Comparison of ENCODE assay signal across 9 mouse cellular contexts in genomic region chr14:27071985-27072384, GRCm38 (mm10). TPM values are rescaled to one million over a fixed set of nuclear protein-coding genes. Genes with fewer than 3 reads are reported as not detected.
A peak's percentile ranks its signal among the peaks of the same experiment; 100 is the strongest.
DNase-seq lines count a peak whose midpoint lies in the region; ATAC-seq and TF ChIP-seq lines count a peak whose summit lies in the region.
"Had no signal": no experiment of that assay in that cellular context is flagged by ENCODE, and none has a peak within 500 bp of the region (broad histone marks: within the 10 kb centered on the region; RNA-seq: fewer than 3 reads in every experiment).

No protein-coding gene starts in this region.

- peak; percentile 66; the same call in 1 of the 2 replicates for TF ChIP-seq EP300 in ES-Bruce4 (IDR thresholded peaks at IDR 0.05; ENCODE audit: insufficient read depth, low read depth, low read length)
- TF ChIP-seq EP300 in liver, postnatal 0 days (IDR thresholded peaks at IDR 0.05; ENCODE audit: low read depth), result no peak

- DNase-seq in gastrocnemius, adult 2 months, result peak; percentile 36
- no peak for DNase-seq in gastrocnemius, adult 18-20 months (ENCODE audit: low spot score)
- DNase-seq in liver, postnatal 0 days, result peak; percentile 78
- no peak for DNase-seq in layer of hippocampus, postnatal 25 days (ENCODE audit: extremely low spot score in 1 of 2, low spot score in 1 of 2)
- DNase-seq in frontal cortex, adult 2 months (ENCODE audit: extremely low spot score in 1 of 2, low spot score in 1 of 2), result no peak
- DNase-seq: cerebellum, postnatal 36 days had no signal

- H3K9ac ChIP-seq in ES-Bruce4 (ENCODE audit: low read depth, poor library complexity, severe bottlenecking), result no peak overlapping the region
- H3K9ac ChIP-seq in intestine, postnatal 0 days (ENCODE audit: low read depth, low read length), result no peak overlapping the region
- no peak overlapping the region for H3K9ac ChIP-seq in liver, postnatal 0 days (replicated peaks)
- no peak overlapping the region for H3K9ac ChIP-seq in midbrain, embryonic 16.5 days (ENCODE audit: low read depth, low read length)

- intact Hi-C loops in gastrocnemius, adult 2 months (cut with DNase I), result no loop called here

- peaks cover under 1% of the 10 kb centered on the region; the same call in 1 of the 2 replicates for H3K36me3 ChIP-seq in ES-Bruce4 (ENCODE audit: control insufficient read depth, insufficient read depth, low read length, poor library complexity, severe bottlenecking)
- no peaks in the 10 kb centered on the region for H3K36me3 ChIP-seq in intestine, postnatal 0 days (ENCODE audit: control insufficient read depth, insufficient read depth)
- no peaks in the 10 kb centered on the region for H3K36me3 ChIP-seq in liver, postnatal 0 days (replicated peaks; ENCODE audit: insufficient read depth, low read length)
- no peaks in the 10 kb centered on the region for H3K36me3 ChIP-seq in midbrain, embryonic 16.5 days (ENCODE audit: control insufficient read depth, insufficient read depth, low read length)

- ATAC-seq in intestine, postnatal 0 days, result peak; percentile 87
- ATAC-seq in liver, postnatal 0 days, result peak; percentile 83
- ATAC-seq in midbrain, embryonic 16.5 days, result no peak

- 11% methylated on average over 3 of the region's 3 CpGs for WGBS in intestine, postnatal 0 days
- 10% methylated on average over 3 of the region's 3 CpGs for WGBS in liver, postnatal 0 days (ENCODE audit: insufficient replicate concordance)
- WGBS in midbrain, embryonic 16.5 days, result 31% methylated on average over 3 of the region's 3 CpGs

- no peaks in the 10 kb centered on the region for H3K9me3 ChIP-seq in ES-Bruce4 (replicated peaks; ENCODE audit: control insufficient read depth, insufficient read depth, low read length, poor library complexity, severe bottlenecking)
- H3K9me3 ChIP-seq in intestine, postnatal 0 days (ENCODE audit: control insufficient read depth), result no peaks in the 10 kb centered on the region
- no peaks in the 10 kb centered on the region for H3K9me3 ChIP-seq in liver, postnatal 0 days (ENCODE audit: low read length)
- no peaks in the 10 kb centered on the region for H3K9me3 ChIP-seq in midbrain, embryonic 16.5 days (replicated peaks; ENCODE audit: control insufficient read depth, low read length, poor library complexity, severe bottlenecking)

- no peak overlapping the region for H3K27ac ChIP-seq in gastrocnemius, adult 2 months
- H3K27ac ChIP-seq in ES-Bruce4 (ENCODE audit: insufficient read depth, low read length), result peak overlapping the region; percentile 47; the same call in 1 of the 2 replicates
- no peak overlapping the region for H3K27ac ChIP-seq in intestine, postnatal 0 days (ENCODE audit: low read depth, low read length)
- H3K27ac ChIP-seq in liver, postnatal 0 days (ENCODE audit: low read depth), result no peak overlapping the region
- no peak overlapping the region for H3K27ac ChIP-seq in midbrain, embryonic 16.5 days (ENCODE audit: low read length)

- no peak for TF ChIP-seq CTCF in gastrocnemius, adult 2 months (IDR thresholded peaks at IDR 0.05)
- TF ChIP-seq CTCF in ES-Bruce4 (IDR thresholded peaks at IDR 0.05; ENCODE audit: low read depth, low read length), result no peak
- TF ChIP-seq CTCF in intestine, postnatal 0 days (IDR thresholded peaks at IDR 0.05; ENCODE audit: low read depth), result no peak
- no peak for TF ChIP-seq CTCF in liver, postnatal 0 days (IDR thresholded peaks at IDR 0.05; ENCODE audit: low read depth)

- H3K27me3 ChIP-seq in ES-Bruce4 (ENCODE audit: control insufficient read depth, insufficient read depth, low read length, poor library complexity, severe bottlenecking), result no peaks in the 10 kb centered on the region
- no peaks in the 10 kb centered on the region for H3K27me3 ChIP-seq in intestine, postnatal 0 days (replicated peaks; ENCODE audit: control insufficient read depth, insufficient read depth, low read length)
- 0 out of 2 replicates have a peak, but pooled peaks cover under 1% of the 10 kb centered on the region for H3K27me3 ChIP-seq in liver, postnatal 0 days (ENCODE audit: insufficient read depth, low read length)
- H3K27me3 ChIP-seq in midbrain, embryonic 16.5 days (ENCODE audit: control insufficient read depth, insufficient read depth, low read depth, low read length), result no peaks in the 10 kb centered on the region

- H3K4me3 ChIP-seq in gastrocnemius, adult 2 months, result no peak overlapping the region
- no peak overlapping the region for H3K4me3 ChIP-seq in ES-Bruce4 (ENCODE audit: low read depth, low read length)
- no peak overlapping the region for H3K4me3 ChIP-seq in intestine, postnatal 0 days (ENCODE audit: low read depth, low read length)
- no peak overlapping the region for H3K4me3 ChIP-seq in liver, postnatal 0 days (ENCODE audit: low read depth, low read length)
- no peak overlapping the region for H3K4me3 ChIP-seq in midbrain, embryonic 16.5 days (ENCODE audit: low read depth, low read length)

- no peak for TF ChIP-seq POLR2A in ES-Bruce4 (IDR thresholded peaks at IDR 0.05; ENCODE audit: insufficient read depth, low read length)

- H3K4me2 ChIP-seq in intestine, postnatal 0 days (replicated peaks; ENCODE audit: low read depth), result no peak overlapping the region
- no peak overlapping the region for H3K4me2 ChIP-seq in liver, postnatal 0 days (ENCODE audit: low read depth, low read length)
- no peak overlapping the region for H3K4me2 ChIP-seq in midbrain, embryonic 16.5 days (ENCODE audit: low read length)

- H3K4me1 ChIP-seq in ES-Bruce4 (ENCODE audit: control insufficient read depth, insufficient read depth, low read length), result peaks cover 12% of the 10 kb centered on the region
- H3K4me1 ChIP-seq in intestine, postnatal 0 days (replicated peaks; ENCODE audit: control insufficient read depth, insufficient read depth, low read length), result peaks cover 9% of the 10 kb centered on the region
- no peaks in the 10 kb centered on the region for H3K4me1 ChIP-seq in liver, postnatal 0 days (ENCODE audit: insufficient read depth)
- peaks cover 22% of the 10 kb centered on the region for H3K4me1 ChIP-seq in midbrain, embryonic 16.5 days (ENCODE audit: control insufficient read depth, insufficient read depth, low read length)

RNA-seq across cellular contexts. Expression of gene Il17rd, which starts 33.2 kb away (rescaled TPM):
- total RNA-seq in gastrocnemius, adult 2 months (2021), result 1 to 10 TPM; 2.1 to 3.0 TPM
- total RNA-seq in gastrocnemius, adult 18-20 months (2021), result 1 to 10 TPM; 2.0 to 2.2 TPM
- 47.3 and 48.9 TPM in 2 replicates for polyA plus RNA-seq in ES-Bruce4 (2011; ENCODE audit: insufficient read depth, insufficient read length, low read depth, missing spikeins)
- polyA plus RNA-seq in intestine, postnatal 0 days (2015; fragmentation: Nextera tagmentation; extraction: Ambion mirVana), result 0.73 and 0.86 TPM in 2 replicates
- 0.11 and 0.12 TPM in 2 replicates for polyA plus RNA-seq in liver, postnatal 0 days (2015; fragmentation: Nextera tagmentation; extraction: Ambion mirVana)
- 1 to 10 TPM; 3.1 to 3.9 TPM for total RNA-seq in layer of hippocampus, postnatal 25 days (2021)
- 2.0 and 2.5 TPM in 2 replicates for polyA plus RNA-seq in frontal cortex, adult 2 months (2012; rRNA removed)
- polyA plus RNA-seq in midbrain, embryonic 16.5 days (2015; fragmentation: Nextera tagmentation; extraction: Ambion mirVana), result 1.9 and 2.3 TPM in 2 replicates

RNA-seq across cellular contexts. Expression of gene Arhgef3, which starts 42.7 kb away (rescaled TPM):
- total RNA-seq in gastrocnemius, adult 2 months (2021), result 10 to 100 TPM in 1 of 2 experiments, 1 to 10 TPM in 1; 8.5 to 20.0 TPM
- total RNA-seq in gastrocnemius, adult 18-20 months (2021), result 10 to 100 TPM; 11.4 to 20.5 TPM
- 2.2 and 2.6 TPM in 2 replicates for polyA plus RNA-seq in ES-Bruce4 (2011; ENCODE audit: insufficient read depth, insufficient read length, low read depth, missing spikeins)
- 10.0 and 12.2 TPM in 2 replicates for polyA plus RNA-seq in intestine, postnatal 0 days (2015; fragmentation: Nextera tagmentation; extraction: Ambion mirVana)
- polyA plus RNA-seq in liver, postnatal 0 days (2015; fragmentation: Nextera tagmentation; extraction: Ambion mirVana), result 7.7 and 11.4 TPM in 2 replicates
- 10 to 100 TPM; 61.4 to 77.2 TPM for total RNA-seq in layer of hippocampus, postnatal 25 days (2021)
- 38.6 and 40.2 TPM in 2 replicates for polyA plus RNA-seq in frontal cortex, adult 2 months (2012; rRNA removed)
- polyA plus RNA-seq in midbrain, embryonic 16.5 days (2015; fragmentation: Nextera tagmentation; extraction: Ambion mirVana), result 7.8 and 10.8 TPM in 2 replicates

Comparison
In these comparisons a context has a peak if more than half of its experiments do, and no peak if none do; other contexts are left out.
1. DNase-seq: peak in gastrocnemius, adult 2 months (single experiment) and liver, postnatal 0 days (single experiment); none in gastrocnemius, adult 18-20 months (single experiment), layer of hippocampus, postnatal 25 days (0 of 2) and frontal cortex, adult 2 months (0 of 2).
2. RNA of gene Il17rd, which starts 33.2 kb away (polyA plus RNA-seq): 47.3 to 48.9 TPM in ES-Bruce4; 2.0 to 2.5 TPM in frontal cortex, adult 2 months, 1.9 to 2.3 TPM in midbrain, embryonic 16.5 days, 0.73 to 0.86 TPM in intestine, postnatal 0 days and 0.11 to 0.12 TPM in liver, postnatal 0 days; every median in the first group is over 10 times any median in the second.